Mouse (Mus musculus): ENCODE measurements at regions not wholly inside any gene's neighbourhood (a gene's known extent, or its start where the extent isn't known, plus 50 kb on each side); places are given as distances from the start of the nearest gene placed in this dataset.

- no peak for TF ChIP-seq EP300 (IDR thresholded peaks at IDR 0.05; ENCODE audit: insufficient read depth, low read depth, low read length)
- TF ChIP-seq CTCF (IDR thresholded peaks at IDR 0.05): no peak
Observed at GRCm38 (mm10) chr3:63082161-63082560, 159.2 kb upstream of the Mme start.
